Mouse (Mus musculus) CD4-positive helper T cell, adult 2 months (primary cell): ENCODE data around the gene Ranbp1.
"Not testable (repeated sequence)": the region's sequence is repeated elsewhere in the genome, so short reads cannot be mapped to it uniquely, and the experiment has no call there.

Experiments
- DNase-seq: peaks from one replicate; pipeline ENCODE4 v3.0.0-alpha.2; 2012; ENCODE audit warnings: low read depth, missing footprints, low spot score

Ranbp1 gene

GRCm38 (mm10) chr16:18248433-18249363 lies at the start of gene Ranbp1, which contains the start of gene Trmt2a:
Gene Ranbp1, minus strand, starts transcription at chr16:18248732.
Gene Trmt2a, plus strand, starts transcription at chr16:18248679.
- peak; percentile 99 for DNase-seq

GRCm38 (mm10) chr16:18289614-18290013 lies 41.1 kb upstream of the Ranbp1 start:
- DNase-seq, result not testable (repeated sequence)

GRCm38 (mm10) chr16:18289067-18289588 lies 40.6 kb upstream of the Ranbp1 start, which contains the start of gene Dgcr8:
Gene Dgcr8, minus strand, starts transcription at chr16:18289246.
- DNase-seq, result peak; percentile 99

GRCm38 (mm10) chr16:18288581-18289061 lies 40.1 kb upstream of the Ranbp1 start:
- no peak for DNase-seq

GRCm38 (mm10) chr16:18288166-18288565 lies 39.6 kb upstream of the Ranbp1 start:
- peak; percentile 18 for DNase-seq

GRCm38 (mm10) chr16:18275166-18275565 lies 26.6 kb upstream of the Ranbp1 start:
- DNase-seq, result no peak

- no peak for DNase-seq
These were observed 19.6 kb upstream of the Ranbp1 start for GRCm38 (mm10) chr16:18268182-18268581.

- DNase-seq, result no peak
These were observed 16.5 kb upstream of the Ranbp1 start for GRCm38 (mm10) chr16:18265024-18265423.

GRCm38 (mm10) chr16:18258221-18258620 lies 9.7 kb upstream of the Ranbp1 start, which contains the start of gene Gm49776:
Gene Gm49776, minus strand, starts transcription at chr16:18258321.
- no peak for DNase-seq

- DNase-seq, result no peak
These were observed 5.3 kb upstream of the Ranbp1 start for GRCm38 (mm10) chr16:18253866-18254265.

GRCm38 (mm10) chr16:18252736-18253135 lies 4.2 kb upstream of the Ranbp1 start:
- DNase-seq, result no peak

- no peak for DNase-seq
These were observed 2.6 kb upstream of the Ranbp1 start for GRCm38 (mm10) chr16:18250828-18251790.

GRCm38 (mm10) chr16:18250231-18250630 lies 1.7 kb upstream of the Ranbp1 start:
- DNase-seq, result no peak

- no peak for DNase-seq
These were observed 934 bp upstream of the Ranbp1 start for GRCm38 (mm10) chr16:18249364-18249967.

- DNase-seq, result peak; percentile 50
These were observed 772 bp downstream of the Ranbp1 start for GRCm38 (mm10) chr16:18247521-18248399.

GRCm38 (mm10) chr16:18241581-18241980 lies 7.0 kb downstream of the Ranbp1 start:
- DNase-seq, result no peak

- no peak for DNase-seq
These were observed 11.6 kb downstream of the Ranbp1 start for GRCm38 (mm10) chr16:18236676-18237501.

- DNase-seq, result peak; percentile 33
These were observed 13.0 kb downstream of the Ranbp1 start for GRCm38 (mm10) chr16:18235389-18236065.
